Mouse (Mus musculus) olfactory bulb, adult 2 months (tissue): ENCODE results near the gene Vmn1r11. TPM values are rescaled to one million over a fixed set of nuclear protein-coding genes. Genes with fewer than 3 reads are reported as not detected.

Source experiments
- H3K27ac ChIP-seq: fragments of 200-500 bp; 2 replicates; pipeline ENCODE4 v1.5.1; 2012; ENCODE audit warnings: low read depth, low read length; ENCODE audit not compliant: insufficient read depth
- H3K4me1 ChIP-seq: fragments of 200-500 bp; 2 replicates; pipeline ENCODE4 v1.6.1; 2012; ENCODE audit warnings: low read length; ENCODE audit not compliant: control insufficient read depth, insufficient read depth
- H3K4me3 ChIP-seq: fragments of 200-500 bp; 2 replicates; pipeline ENCODE4 v1.5.1; 2012; ENCODE audit warnings: mild to moderate bottlenecking, low read depth, low read length, moderate library complexity; ENCODE audit not compliant: insufficient read depth
- CTCF ChIP-seq: fragments of 200-500 bp; IDR thresholded peaks from 2 replicates; pipeline ENCODE4 v1.5.1; 2012; ENCODE audit warnings: low read depth, mild to moderate bottlenecking, low read length, moderate library complexity; ENCODE audit not compliant: insufficient read depth
- POLR2A ChIP-seq: fragments of 200-500 bp; IDR thresholded peaks from 2 replicates; pipeline ENCODE4 v1.6.1; 2012; ENCODE audit warnings: mild to moderate bottlenecking, low read depth, low read length, moderate library complexity; ENCODE audit not compliant: insufficient read depth
- WGBS: fragments of 180-500 bp; shearing (Covaris S2); methylation state at CpG from one replicate; pipeline ENCODE4 v1.1.7; 2018; 5-methylcytosine and 5-hydroxymethylcytosine counted together
- polyA plus RNA-seq: library from polyadenylated mRNA; stranded (reverse); fragments of >200 nt; gene quantifications from 2 replicates; pipeline ENCODE4 v1.2.4, GENCODE M21; 2012; ENCODE audit warnings: low replicate concordance; ENCODE audit not compliant: missing spikeins, insufficient read depth, insufficient read length

Gene Vmn1r11
- polyA plus RNA-seq: not detected in 2 replicates

DNA sequence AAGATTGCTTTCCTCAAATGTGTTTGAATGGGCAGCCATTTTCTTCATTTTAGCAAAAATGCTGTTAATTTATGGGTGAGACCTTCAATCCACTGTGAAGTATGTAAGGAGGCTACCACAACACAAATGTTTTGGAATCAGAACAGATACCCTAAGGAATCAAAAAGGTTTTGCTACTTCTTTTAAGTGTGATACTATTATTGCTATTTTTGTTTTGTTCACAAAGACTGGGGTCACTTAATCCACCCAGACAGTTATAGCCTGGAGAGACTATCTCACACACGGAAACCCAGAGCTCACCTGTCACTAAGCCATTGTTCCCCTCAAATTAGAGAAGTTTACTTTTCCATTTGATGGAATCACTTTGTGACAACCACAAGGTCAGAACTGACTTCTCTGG is at the start of gene Vmn1r11:
TSS of gene Vmn1r11 (plus strand) at position 301 of the 400 bp plus-strand sequence.
- WGBS: 66% methylated on average over 1 of the region's 1 CpGs
- Histone ChIP-seq H3K4me3 (no peak within 1 kb of the TSS), H3K4me1 (no peaks in the 10 kb centered on the region), H3K27ac (no peak within 1 kb of the TSS)
- TF ChIP-seq CTCF (no peak), POLR2A (no peak)

DNA sequence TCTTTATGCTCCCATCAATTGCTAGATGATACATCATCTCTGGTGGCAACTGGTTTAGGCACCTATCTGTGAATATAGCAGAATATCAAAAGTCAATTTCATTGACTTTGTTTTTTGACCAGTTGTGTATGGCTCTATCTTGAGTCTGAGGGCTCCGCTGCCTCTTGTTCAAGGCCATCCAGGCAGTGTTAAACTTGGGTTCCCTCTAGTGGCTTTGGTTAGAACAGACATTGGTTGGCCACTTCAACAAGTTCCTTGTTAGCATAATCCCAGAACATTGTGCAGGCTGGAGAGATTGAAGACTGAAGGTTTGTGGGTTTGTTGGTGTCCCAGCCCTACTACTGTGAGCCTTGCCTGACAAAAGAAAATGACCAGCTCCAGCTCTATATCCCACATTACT is 26.9 kb upstream of the Vmn1r11 start:
- Histone ChIP-seq H3K4me3 (no peak overlapping the region), H3K27ac (no peak overlapping the region), H3K4me1 (no peaks in the 10 kb centered on the region)
- TF ChIP-seq POLR2A: no peak
- 75% methylated on average over 1 of the region's 1 CpGs for WGBS

DNA sequence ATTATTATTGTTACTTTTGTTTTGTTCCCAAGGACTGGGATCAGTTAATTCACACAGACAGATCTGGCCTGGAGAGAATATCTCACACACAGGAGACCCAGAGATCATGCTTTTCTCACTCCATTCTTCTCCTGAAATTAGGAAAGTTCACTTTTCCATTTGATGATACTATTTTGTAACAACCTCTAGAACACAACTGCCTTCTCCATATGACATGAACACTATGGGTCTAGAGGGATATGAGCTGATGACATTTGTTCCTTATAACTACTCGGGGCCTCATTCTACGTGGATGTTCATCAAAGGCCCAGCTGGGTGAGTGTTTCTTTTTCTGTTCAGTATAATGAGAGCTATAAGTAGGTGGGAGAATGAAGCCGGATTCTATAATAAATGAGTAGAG is 24.1 kb upstream of the Vmn1r11 start, which contains the start of gene Vmn1r10:
TSS of gene Vmn1r10 (plus strand) at position 301 of the 400 bp plus-strand sequence.
- no peak within 1 kb of the TSS for H3K4me3 ChIP-seq
- 77% methylated on average over 3 of the region's 3 CpGs for WGBS
- no peaks in the 10 kb centered on the region for H3K4me1 ChIP-seq
- no peak for TF ChIP-seq POLR2A
- TF ChIP-seq CTCF: no peak
- H3K27ac ChIP-seq: no peak within 1 kb of the TSS

DNA sequence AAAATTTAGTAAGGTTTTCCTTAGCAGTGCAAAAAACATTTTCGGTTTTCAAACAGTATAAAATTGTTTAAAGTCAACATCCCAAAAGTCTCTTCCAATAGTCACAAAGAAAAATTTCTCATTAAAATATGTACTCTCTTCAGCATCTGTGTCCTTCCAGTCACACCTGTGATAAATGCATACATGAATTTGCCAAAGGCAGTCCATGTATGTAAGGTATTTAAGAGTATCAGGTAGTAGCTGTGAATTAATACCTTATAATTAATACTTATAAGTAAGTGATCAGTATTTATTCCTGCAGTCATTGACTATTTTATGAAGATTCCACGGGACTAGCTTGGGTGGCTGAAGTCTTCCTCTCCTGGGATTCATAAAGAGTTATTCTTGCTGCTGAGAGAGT is 23.4 kb downstream of the Vmn1r11 start, which contains the start of gene Vmn1r12:
TSS of gene Vmn1r12 (plus strand) at position 301 of the 400 bp plus-strand sequence.
- TF ChIP-seq POLR2A: no peak
- no peak for TF ChIP-seq CTCF
- 93% methylated on average over 2 of the region's 2 CpGs for WGBS
- H3K27ac ChIP-seq: no peak within 1 kb of the TSS
- H3K4me1 ChIP-seq: no peaks in the 10 kb centered on the region
- H3K4me3 ChIP-seq: no peak within 1 kb of the TSS

Other genes starting within 250 kb of the Vmn1r11 start
- not detected in 2 replicates for gene Nt5c3, start 209.5 kb upstream of the Vmn1r11 start, polyA plus RNA-seq
- not detected in 2 replicates for gene Vmn1r4, start 209.4 kb upstream of the Vmn1r11 start, polyA plus RNA-seq
- gene Vmn1r5, start 163.2 kb upstream of the Vmn1r11 start, polyA plus RNA-seq: not detected in 2 replicates
- gene Vmn1r6, start 136.2 kb upstream of the Vmn1r11 start, polyA plus RNA-seq: not detected in 2 replicates
- not detected in 2 replicates for gene Vmn1r7, start 108.1 kb upstream of the Vmn1r11 start, polyA plus RNA-seq
- gene Vmn1r8, start 101.2 kb upstream of the Vmn1r11 start, polyA plus RNA-seq: not detected in 2 replicates
- not detected in 2 replicates for gene Vmn1r9, start 66.7 kb upstream of the Vmn1r11 start, polyA plus RNA-seq
- not detected in 2 replicates for gene Vmn1r10, start 24.0 kb upstream of the Vmn1r11 start, polyA plus RNA-seq
- gene Vmn1r12, start 23.5 kb downstream of the Vmn1r11 start, polyA plus RNA-seq: not detected in 2 replicates
- not detected in 2 replicates for gene Vmn1r13, start 69.8 kb downstream of the Vmn1r11 start, polyA plus RNA-seq
- gene Vmn1r14, start 98.2 kb downstream of the Vmn1r11 start, polyA plus RNA-seq: not detected in 2 replicates
- not detected in 2 replicates for gene Vmn1r15, start 124.5 kb downstream of the Vmn1r11 start, polyA plus RNA-seq
- not detected in 2 replicates for gene Vmn1r16, start 196.0 kb downstream of the Vmn1r11 start, polyA plus RNA-seq
- gene Vmn1r17, start 230.3 kb downstream of the Vmn1r11 start, polyA plus RNA-seq: not detected in 2 replicates